Mouse (Mus musculus) erythroblast, adult 5-6 weeks (primary cell): Measurements from ENCODE around the gene Klhdc1. TPM values are rescaled to one million over a fixed set of nuclear protein-coding genes. Genes with fewer than 3 reads are reported as not detected.

Experiments used
- ATAC-seq: replicated peaks from 2 replicates; pipeline ENCODE4 v1.8.0; 2016; ENCODE audit warnings: moderate number of reproducible peaks, mild to moderate bottlenecking, moderate TSS enrichment, inconsistent platforms; ENCODE audit not compliant: poor library complexity, low FRiP score, severe bottlenecking
- total RNA-seq, 2 experiments: library from RNA; stranded (forward) in 1 of 2; stranded (reverse) in 1 of 2; fragments of 150-400 nt in 1 of 2; fragments of 200-764, 138-1000 nt in 1 of 2; gene quantifications; 2 replicates each; pipeline versions ENCODE4 v1.2.3 to v1.2.4; 2015 to 2017; ENCODE audit warnings: low replicate concordance in 2 of 2

Klhdc1 gene
- total RNA-seq, 2 experiments from 2014 or later: 0.60 TPM; not detected in 1

DNA sequence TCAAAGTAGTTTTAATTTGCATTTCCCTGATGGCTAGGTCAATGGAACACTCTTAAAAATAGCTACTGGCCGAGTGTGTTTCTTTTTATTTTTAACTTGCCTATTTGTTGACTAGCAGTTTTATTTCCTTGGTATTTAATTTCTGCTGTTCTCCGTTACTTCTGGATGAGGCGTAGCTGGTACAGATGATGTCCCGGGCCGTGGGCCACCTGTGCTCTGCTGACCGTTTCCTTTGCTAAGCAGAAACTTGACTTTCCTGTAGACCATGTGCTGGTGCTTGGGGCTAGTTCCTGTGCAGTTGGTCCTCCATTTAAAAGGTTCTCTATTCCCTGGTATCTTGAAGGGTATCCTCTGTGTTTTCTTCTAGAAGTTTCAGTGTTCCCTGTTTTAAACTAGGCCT, 51.4 kb downstream of the Klhdc1 start:
- no peak for ATAC-seq

DNA sequence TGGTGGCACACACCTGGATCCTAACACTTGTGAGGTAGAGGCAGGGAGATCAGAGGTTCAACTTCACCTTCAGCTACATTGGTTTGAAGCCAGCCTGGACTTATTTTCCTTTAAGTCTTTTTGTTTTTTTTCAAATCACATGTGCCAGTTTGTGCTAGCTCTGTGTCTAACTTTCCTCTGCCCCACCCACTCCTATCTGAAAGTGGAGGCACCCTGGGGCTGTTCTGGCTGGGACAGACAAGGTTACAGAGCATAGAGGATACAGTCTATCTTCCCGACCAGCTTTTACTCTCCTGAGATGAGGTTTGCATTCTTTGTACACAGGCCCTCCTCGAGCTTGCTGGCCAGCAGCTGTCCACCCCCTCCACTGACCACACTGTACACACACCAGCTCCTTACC, 52.8 kb downstream of the Klhdc1 start:
- ATAC-seq: peak; percentile 84

GRCm38 (mm10) chr12:69294936-69295335, 54.0 kb downstream of the Klhdc1 start:
- no peak for ATAC-seq

GRCm38 (mm10) chr12:69295651-69296050, 54.7 kb downstream of the Klhdc1 start:
- no peak for ATAC-seq

DNA sequence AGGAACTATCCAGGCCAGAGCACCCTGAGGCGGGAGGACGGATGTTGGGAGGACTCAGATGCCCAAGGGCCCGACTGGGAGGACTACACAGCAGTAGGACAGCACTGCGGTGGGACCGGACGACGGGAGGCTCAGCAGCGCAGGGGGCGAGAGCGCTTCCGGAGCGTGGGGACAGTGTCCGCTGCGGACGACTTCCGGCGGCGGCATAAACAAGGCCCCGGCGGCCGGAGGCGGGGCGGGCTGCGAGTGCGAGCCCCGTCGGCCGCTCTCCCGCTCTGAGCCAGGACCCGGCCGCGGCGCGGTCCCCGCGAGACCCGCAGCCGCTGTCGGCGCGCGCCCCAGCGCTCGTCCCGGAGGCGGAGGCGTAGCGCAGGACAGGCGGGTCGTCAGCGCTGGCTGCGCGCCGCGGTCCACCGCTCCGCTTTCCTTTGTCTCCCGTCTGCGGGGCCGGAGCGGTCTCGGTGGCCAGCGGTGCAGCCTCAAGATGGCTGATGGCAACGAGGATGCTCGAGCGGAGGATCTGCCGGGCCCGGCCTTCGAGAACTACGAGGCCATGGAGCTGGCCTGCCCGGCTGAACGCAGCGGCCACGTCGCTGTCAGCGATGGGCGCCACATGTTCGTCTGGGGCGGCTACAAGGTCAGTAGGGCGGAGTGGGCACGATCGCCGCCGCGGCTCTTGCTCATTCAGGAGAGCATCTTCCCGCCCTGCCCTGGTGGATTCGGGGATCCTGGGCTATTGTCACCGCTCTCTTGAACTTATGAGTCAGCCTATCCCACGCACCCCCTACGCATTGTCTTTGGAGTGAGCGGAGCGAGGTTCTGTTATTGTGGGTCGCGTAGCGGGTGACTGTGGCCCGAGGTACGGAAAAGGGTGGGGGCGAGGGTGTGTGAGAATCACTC, 55.8 kb downstream of the Klhdc1 start, which contains the start of gene Klhdc2:
Gene Klhdc2 (plus strand): TSS at position 171 of the 900 bp plus-strand sequence.
- peak; percentile 53 for ATAC-seq

- no peak for ATAC-seq
These were observed 56.6 kb downstream of the Klhdc1 start for GRCm38 (mm10) chr12:69297411-69298150.

GRCm38 (mm10) chr12:69298281-69298680, 57.3 kb downstream of the Klhdc1 start:
- ATAC-seq: no peak

- ATAC-seq: no peak
These were observed 58.3 kb downstream of the Klhdc1 start for GRCm38 (mm10) chr12:69299231-69299630.

DNA sequence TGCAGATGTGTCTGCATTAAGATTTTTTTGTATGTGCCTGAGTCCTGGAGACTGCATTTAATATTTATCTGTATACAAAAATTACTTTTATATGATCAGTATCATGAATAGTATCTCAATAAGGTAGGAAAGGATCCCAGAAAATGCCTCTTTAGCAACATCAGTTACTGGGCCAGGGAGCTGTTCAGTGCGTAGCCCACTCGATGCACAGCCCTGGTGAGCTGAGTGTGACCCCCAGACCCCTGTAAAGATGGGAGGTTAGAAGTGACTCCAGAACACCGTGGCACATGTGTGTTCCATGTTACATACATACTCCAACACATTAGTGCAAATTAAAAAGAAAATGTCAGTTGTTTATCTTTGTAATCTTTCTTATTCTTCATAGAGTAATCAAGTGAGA, 58.9 kb downstream of the Klhdc1 start:
- no peak for ATAC-seq

GRCm38 (mm10) chr12:69300391-69300790, 59.4 kb downstream of the Klhdc1 start:
- ATAC-seq: no peak

DNA sequence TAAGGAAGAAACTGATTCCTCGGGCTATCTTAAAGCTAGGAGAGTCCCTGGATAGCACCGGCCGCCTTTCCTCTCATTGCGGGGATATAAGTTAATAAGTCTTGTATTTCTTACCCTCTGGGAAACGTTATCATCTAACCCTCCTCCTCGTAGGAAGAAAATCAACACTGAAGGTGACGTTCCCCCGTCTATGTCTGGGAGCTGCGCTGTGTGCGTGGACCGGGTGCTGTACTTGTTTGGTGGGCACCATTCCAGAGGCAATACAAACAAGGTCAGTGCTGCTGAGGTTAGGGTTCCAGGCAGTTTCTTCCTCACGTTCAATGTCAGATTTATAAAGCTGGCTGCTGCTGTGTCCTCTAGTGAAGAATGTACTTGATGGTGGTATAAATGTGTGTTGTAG, 61.2 kb downstream of the Klhdc1 start:
- no peak for ATAC-seq

- no peak for ATAC-seq
These were observed 63.1 kb downstream of the Klhdc1 start for GRCm38 (mm10) chr12:69304051-69304450.

DNA sequence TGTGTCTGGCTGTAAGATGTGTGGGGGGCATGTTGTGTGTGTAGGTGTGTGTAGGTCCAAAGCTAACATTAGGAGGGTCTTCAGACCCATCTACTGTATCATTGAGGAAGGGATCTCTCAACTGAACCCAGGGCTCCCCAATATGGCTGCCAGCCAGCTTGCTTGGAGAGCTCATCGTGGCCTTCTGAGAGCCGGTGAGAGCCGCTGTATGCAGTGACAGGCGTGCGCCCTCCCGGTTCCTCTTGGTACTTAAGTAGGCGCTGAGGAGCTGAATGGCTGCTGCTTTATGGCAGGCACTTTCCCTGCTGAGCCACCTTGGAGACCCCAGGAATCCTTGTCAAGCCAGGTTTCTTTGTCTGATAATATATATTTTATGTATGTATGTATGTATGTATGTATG, 65.4 kb downstream of the Klhdc1 start:
- no peak for ATAC-seq

DNA sequence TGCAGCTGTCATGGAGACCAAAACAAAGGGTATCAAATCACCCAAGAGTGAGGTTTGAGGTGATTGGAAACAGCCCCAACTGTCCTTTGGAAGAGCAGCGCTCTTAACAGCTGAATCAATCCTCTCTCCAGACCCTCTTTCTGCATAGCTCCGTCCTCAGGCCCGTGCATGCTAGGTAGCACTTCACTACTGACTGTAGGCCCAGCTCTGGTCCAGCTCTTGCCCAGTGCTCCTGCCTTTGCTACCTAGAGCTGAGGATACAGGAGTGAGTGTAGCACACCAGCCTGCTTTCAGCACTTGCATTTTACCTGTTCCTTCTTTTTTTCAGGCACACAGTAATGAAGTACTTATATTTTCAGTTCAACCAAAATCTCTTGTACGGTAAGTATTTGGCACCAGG, 68.7 kb downstream of the Klhdc1 start:
- ATAC-seq: no peak

- no peak for ATAC-seq
These were observed 77.5 kb downstream of the Klhdc1 start for GRCm38 (mm10) chr12:69318431-69318830.

- no peak for ATAC-seq
These were observed 90.2 kb downstream of the Klhdc1 start for GRCm38 (mm10) chr12:69331187-69331586.

DNA sequence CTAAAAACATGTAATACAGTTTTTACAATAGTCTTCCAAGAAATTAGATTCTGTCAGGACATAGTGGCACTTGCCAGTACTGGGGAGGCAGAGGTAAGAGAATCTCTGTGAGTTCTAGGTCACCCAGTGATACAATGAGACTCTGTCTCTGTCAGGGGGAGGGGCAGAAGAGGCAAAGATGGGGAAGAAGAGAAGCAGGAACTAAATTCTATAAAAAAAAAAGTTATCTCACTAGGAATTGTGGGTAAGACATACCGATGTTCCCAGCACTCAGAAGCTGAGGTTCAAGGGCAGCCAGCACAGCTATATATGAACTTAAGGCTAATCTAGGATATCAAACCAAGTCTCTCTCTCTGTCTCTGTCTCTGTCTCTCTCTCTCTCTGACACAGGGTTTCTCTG, 91.2 kb downstream of the Klhdc1 start:
- no peak for ATAC-seq

DNA sequence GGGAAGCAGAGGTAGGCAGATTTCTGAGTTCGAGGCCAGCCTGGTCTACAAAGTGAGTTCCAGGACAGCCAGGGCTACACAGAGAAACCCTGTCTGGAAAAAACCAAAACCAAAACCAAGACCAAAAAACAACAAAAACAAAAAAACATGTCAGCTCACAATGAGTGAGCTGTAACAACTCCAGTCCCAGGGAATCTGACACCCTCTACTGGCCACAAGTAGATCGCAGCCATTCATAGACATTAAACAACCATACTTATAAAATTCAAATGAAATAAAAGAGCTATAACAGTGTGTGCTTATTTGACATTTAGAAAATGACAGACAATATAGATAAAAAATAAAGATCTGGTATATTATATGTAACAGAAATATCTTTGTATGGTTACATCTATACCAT, 92.6 kb downstream of the Klhdc1 start:
- ATAC-seq: peak; percentile 90
